Mouse (Mus musculus) stomach, postnatal 0 days (tissue): ENCODE measurements around the gene Ric8b.

Source experiments
- CTCF ChIP-seq: IDR thresholded peaks from 2 replicates; pipeline ENCODE4 v1.5.1; 2016; ENCODE audit warnings: antibody characterized with exemption, low read depth, mild to moderate bottlenecking, moderate library complexity
- EP300 ChIP-seq: optimal IDR thresholded peaks from 2 replicates; pipeline ENCODE3; 2016; ENCODE audit warnings: antibody characterized with exemption

DNA sequence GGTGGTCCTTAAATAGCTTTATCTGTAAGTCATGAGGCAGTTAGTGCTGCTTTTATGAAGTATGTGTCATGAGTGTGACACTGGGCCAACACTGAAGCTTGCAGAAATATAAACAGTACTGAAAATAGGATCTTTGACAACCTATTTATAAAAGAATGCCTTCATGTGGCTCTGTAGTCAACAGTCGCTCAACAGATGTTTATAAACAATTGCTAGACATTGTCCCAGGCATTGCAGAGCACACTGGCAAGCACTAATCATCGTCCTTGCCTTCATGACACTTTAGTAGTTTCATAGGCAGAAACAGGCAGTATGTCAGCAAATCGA is 32.2 kb downstream of the Ric8b start:
- TF ChIP-seq CTCF (no peak), EP300 (no peak)
